Mouse (Mus musculus) hindbrain, embryonic 11.5 days (tissue): ENCODE results near the gene 5730455P16Rik. TPM values are rescaled to one million over a fixed set of nuclear protein-coding genes. Genes with fewer than 3 reads are reported as not detected.

ENCODE experiments used
- ATAC-seq: fragments of 200-750 bp; cut with Nextera tagmentation; 2 replicates; pipeline ENCODE4 v1.8.0; 2017; ENCODE audit warnings: mild to moderate bottlenecking, moderate TSS enrichment, moderate library complexity; ENCODE audit not compliant: low FRiP score
- DNase-seq: peaks from one replicate; pipeline ENCODE4 v3.0.0-alpha.2; 2015; ENCODE audit warnings: low spot score
- H3K27ac ChIP-seq: fragments of 300-500 bp; sonication (generic); 2 replicates; pipeline ENCODE4 v1.5.1; 2014; ENCODE audit warnings: mild to moderate bottlenecking, low read depth, low read length
- H3K27me3 ChIP-seq: fragments of 300-500 bp; sonication (generic); 2 replicates; pipeline ENCODE4 v1.6.1; 2014; ENCODE audit warnings: mild to moderate bottlenecking, low read length, moderate library complexity, mixed read lengths; ENCODE audit not compliant: control insufficient read depth, insufficient read depth
- H3K36me3 ChIP-seq: fragments of 300-500 bp; sonication (generic); 2 replicates; pipeline ENCODE4 v1.6.1; 2014; ENCODE audit warnings: mild to moderate bottlenecking, low read length, moderate library complexity, mixed read lengths; ENCODE audit not compliant: control insufficient read depth, insufficient read depth
- H3K4me1 ChIP-seq: fragments of 300-500 bp; sonication (generic); replicated peaks from 2 replicates; pipeline ENCODE4 v1.6.1; 2014; ENCODE audit warnings: low read length, mixed read lengths; ENCODE audit not compliant: control insufficient read depth, insufficient read depth
- H3K4me2 ChIP-seq: fragments of 300-500 bp; sonication (generic); replicated peaks from 2 replicates; pipeline ENCODE4 v1.6.1; 2014; ENCODE audit warnings: mild to moderate bottlenecking, low read depth, low read length
- H3K4me3 ChIP-seq: fragments of 300-500 bp; sonication (generic); 2 replicates; pipeline ENCODE4 v1.5.1; 2014; ENCODE audit warnings: low read depth, low read length
- H3K9ac ChIP-seq: fragments of 300-500 bp; sonication (generic); 2 replicates; pipeline ENCODE4 v1.6.1; 2014; ENCODE audit warnings: low read depth, low read length
- H3K9me3 ChIP-seq: fragments of 300-500 bp; sonication (generic); 2 replicates; pipeline ENCODE4 v1.6.1; 2016; ENCODE audit warnings: low read length; ENCODE audit not compliant: control insufficient read depth
- WGBS: fragments of 180-500 bp; shearing (Covaris S2); extraction: QIAGEN DNeasy Blood & Tissue Kit; methylation state at CpG from one replicate; pipeline ENCODE4 v1.1.7; 2014; 5-methylcytosine and 5-hydroxymethylcytosine counted together
- polyA plus RNA-seq: library from polyadenylated mRNA; unstranded; fragments of >200 nt; fragmentation: Nextera tagmentation; extraction: Ambion mirVana; gene quantifications from 2 replicates; pipeline ENCODE4 v1.2.1, GENCODE M21; 2014

Gene 5730455P16Rik
- polyA plus RNA-seq, 1 experiment from 2014 or later = 25.2 TPM

DNA sequence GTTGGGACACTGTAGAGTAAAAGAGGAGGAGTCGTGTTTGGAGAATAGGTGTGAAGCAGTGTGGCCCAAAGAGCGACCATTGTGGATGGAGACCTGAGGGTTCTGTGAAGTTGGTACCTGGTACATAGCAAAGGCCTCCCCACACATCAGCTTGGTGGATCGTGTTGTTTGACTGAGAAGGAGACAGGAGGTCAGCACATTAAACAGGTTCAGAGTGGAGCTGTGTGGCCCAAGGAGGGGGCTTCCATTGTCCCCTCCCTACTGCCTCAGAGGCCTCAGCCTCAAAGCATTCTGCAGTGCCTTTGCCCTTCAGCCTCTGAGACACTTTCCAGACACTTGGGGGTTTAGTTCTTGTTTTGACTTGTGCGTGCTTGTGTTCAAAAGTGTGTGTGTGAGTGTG lies 63.9 kb downstream of the 5730455P16Rik start:
- Histone ChIP-seq H3K9me3 (no peaks in the 10 kb centered on the region), H3K36me3 (no peaks in the 10 kb centered on the region), H3K9ac (no peak overlapping the region), H3K27me3 (no peaks in the 10 kb centered on the region), H3K4me1 (peaks cover 23% of the 10 kb centered on the region), H3K27ac (0 out of 2 replicates have a peak overlapping the region, but pooled peaks have one; percentile 93), H3K4me2 (no peak overlapping the region), H3K4me3 (no peak overlapping the region)
- no peak for DNase-seq
- no peak for ATAC-seq
- WGBS = 69% methylated on average over 4 of the region's 4 CpGs

GRCm38 (mm10) chr11:80313462-80313861 lies 64.4 kb downstream of the 5730455P16Rik start:
- Histone ChIP-seq H3K4me2 (no peak overlapping the region), H3K27ac (peak overlapping the region; percentile 93), H3K9ac (no peak overlapping the region), H3K27me3 (no peaks in the 10 kb centered on the region), H3K4me3 (no peak overlapping the region), H3K4me1 (peaks cover 23% of the 10 kb centered on the region), H3K9me3 (no peaks in the 10 kb centered on the region), H3K36me3 (no peaks in the 10 kb centered on the region)
- no peak for DNase-seq
- no peak for ATAC-seq
- 61% methylated on average over 1 of the region's 1 CpGs for WGBS

DNA sequence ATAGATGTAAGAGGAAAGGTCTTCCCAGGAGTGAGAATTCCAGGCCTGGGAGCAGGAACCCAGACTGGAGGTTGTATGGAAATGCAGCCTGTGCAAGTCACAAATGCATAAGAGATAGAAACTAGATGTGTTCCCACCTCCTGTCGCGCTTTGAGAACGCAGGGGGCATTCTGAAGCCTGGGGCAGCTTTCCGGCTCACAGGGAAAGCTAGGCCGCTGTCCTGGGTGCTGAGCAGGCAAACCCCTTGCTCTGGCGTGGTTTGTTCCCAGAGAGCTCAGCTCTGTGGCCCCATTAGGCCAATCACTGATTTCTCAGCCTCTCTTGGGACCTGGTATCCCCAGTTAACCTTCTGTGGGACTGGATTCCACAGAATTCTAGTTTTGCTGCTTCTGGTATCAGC lies 65.3 kb downstream of the 5730455P16Rik start:
- WGBS = 12% methylated on average over 5 of the region's 6 CpGs
- ATAC-seq (no peak), DNase-seq (no peak)
- Histone ChIP-seq H3K36me3 (no peaks in the 10 kb centered on the region), H3K9me3 (no peaks in the 10 kb centered on the region), H3K27me3 (no peaks in the 10 kb centered on the region), H3K4me2 (no peak overlapping the region), H3K27ac (peak overlapping the region; percentile 93), H3K9ac (peak overlapping the region; percentile 15; the same call in 1 of the 2 replicates), H3K4me3 (no peak overlapping the region), H3K4me1 (peaks cover 23% of the 10 kb centered on the region)

DNA sequence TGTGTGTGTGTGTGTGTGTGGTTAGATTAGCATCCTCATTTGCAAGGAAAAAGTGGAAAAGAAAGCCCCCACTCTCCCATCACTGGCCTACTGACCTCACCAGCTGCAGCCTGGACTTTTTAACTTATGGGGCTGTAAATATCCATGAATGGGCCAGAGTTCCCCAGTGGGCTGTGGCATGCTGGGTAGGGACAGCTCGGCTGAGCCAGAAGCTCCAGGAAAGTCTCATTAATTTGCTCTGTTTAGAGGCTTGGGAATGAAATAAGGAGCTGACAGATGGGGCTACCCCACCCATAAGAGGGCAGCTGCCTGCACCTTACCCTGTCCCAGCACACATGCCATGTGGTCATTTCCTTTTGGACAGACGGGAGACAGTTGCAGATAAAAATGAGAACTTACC lies 65.8 kb downstream of the 5730455P16Rik start:
- no peaks in the 10 kb centered on the region for H3K9me3 ChIP-seq
- peaks cover 23% of the 10 kb centered on the region for H3K4me1 ChIP-seq
- peak; percentile 56 for DNase-seq
- H3K27me3 ChIP-seq = no peaks in the 10 kb centered on the region
- H3K4me2 ChIP-seq = no peak overlapping the region
- no peak overlapping the region for H3K4me3 ChIP-seq
- peak; percentile 76 for ATAC-seq
- H3K36me3 ChIP-seq = no peaks in the 10 kb centered on the region
- H3K27ac ChIP-seq = peak overlapping the region; percentile 93
- H3K9ac ChIP-seq = no peak overlapping the region; the same call in 1 of the 2 replicates
- WGBS = 20% methylated on average over 2 of the region's 2 CpGs

DNA sequence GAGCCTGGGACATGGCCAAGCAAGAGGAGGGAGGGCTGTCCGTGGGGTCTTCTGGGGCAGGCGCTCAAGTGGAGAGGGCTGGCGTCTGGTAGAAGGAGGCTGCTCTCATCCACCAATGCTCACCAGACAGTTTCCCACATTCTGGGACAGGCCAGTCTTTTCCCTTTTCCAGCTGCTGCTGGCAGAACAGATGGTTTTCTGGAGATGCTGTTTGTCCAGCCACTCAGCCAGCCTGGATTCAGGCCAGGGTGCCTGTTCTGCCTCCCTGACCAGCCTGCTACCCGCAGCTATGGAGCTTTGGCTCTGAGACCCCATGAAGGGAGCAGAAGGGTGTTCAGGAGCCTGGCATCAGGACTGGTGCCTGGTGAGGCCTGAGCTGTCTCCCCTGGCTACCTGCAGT lies 66.6 kb downstream of the 5730455P16Rik start:
- 60% methylated on average over 4 of the region's 4 CpGs for WGBS
- Histone ChIP-seq H3K4me3 (no peak overlapping the region), H3K27ac (peak overlapping the region; percentile 93), H3K36me3 (no peaks in the 10 kb centered on the region), H3K27me3 (no peaks in the 10 kb centered on the region), H3K4me1 (peaks cover 23% of the 10 kb centered on the region), H3K4me2 (no peak overlapping the region), H3K9me3 (no peaks in the 10 kb centered on the region), H3K9ac (no peak overlapping the region)
- ATAC-seq (0 out of 2 replicates have a peak, but pooled peaks have one; percentile 10), DNase-seq (no peak)

Other genes with a start within 250 kb of the 5730455P16Rik start
- gene Tefm, start 235.9 kb downstream of the 5730455P16Rik start, polyA plus RNA-seq = 29.4 and 34.6 TPM in 2 replicates
- 1.1 and 1.4 TPM in 2 replicates for gene Adap2, start 223.9 kb downstream of the 5730455P16Rik start, polyA plus RNA-seq
- gene Rnf135, start 194.2 kb downstream of the 5730455P16Rik start, polyA plus RNA-seq = 3.3 and 3.8 TPM in 2 replicates
- 73.8 and 74.9 TPM in 2 replicates for gene Rhot1, start 169.0 kb downstream of the 5730455P16Rik start, polyA plus RNA-seq
- gene Rhbdl3, start 77.1 kb downstream of the 5730455P16Rik start, polyA plus RNA-seq = 13.4 and 16.4 TPM in 2 replicates
- 332 and 351 TPM in 2 replicates for gene Zfp207, start 5.2 kb upstream of the 5730455P16Rik start, polyA plus RNA-seq
- 354 and 383 TPM in 2 replicates for gene Psmd11, start 50.6 kb upstream of the 5730455P16Rik start, polyA plus RNA-seq
- gene Cdk5r1, start 99.0 kb upstream of the 5730455P16Rik start, polyA plus RNA-seq = 21.5 and 23.7 TPM in 2 replicates